Mouse (Mus musculus): ENCODE measurements around the gene Efcab11. TPM values are rescaled to one million over a fixed set of nuclear protein-coding genes. Genes with fewer than 3 reads are reported as not detected.

Efcab11 gene
- total and polyA plus RNA-seq, 3 experiments = 2.5 to 3.5 TPM; not detected in 1

- Histone ChIP-seq H3K9me3 (replicated peaks; ENCODE audit: insufficient read depth, low read length) (no peaks in the 10 kb centered on the region), H3K4me3 (ENCODE audit: control insufficient read depth in 1 of 2, insufficient read depth in 1 of 2, low read depth in 2 of 2, low read length in 2 of 2) (no peak overlapping the region), H3K36me3 (ENCODE audit: control insufficient read depth in 1 of 2, insufficient read depth in 2 of 2, low read length in 2 of 2) (no peaks in the 10 kb centered on the region; a peak in 1 of 4 replicates), H3K27ac (ENCODE audit: control insufficient read depth, low read depth, low read length) (no peak overlapping the region), H3K4me1 (ENCODE audit: control insufficient read depth in 1 of 2, insufficient read depth in 2 of 2, low read length in 2 of 2) (no peaks in the 10 kb centered on the region), H3K79me2 (ENCODE audit: control insufficient read depth, insufficient read depth, low read length, poor library complexity) (no peaks in the 10 kb centered on the region), H3K27me3 (ENCODE audit: control insufficient read depth in 1 of 2, insufficient read depth in 2 of 2, low read length in 2 of 2) (no peaks in the 10 kb centered on the region), H3K9ac (ENCODE audit: control insufficient read depth, low read depth, low read length, poor library complexity, severe bottlenecking) (no peak overlapping the region)
- DNase-seq (ENCODE audit: low read depth, low spot score) = no peak
- no peak for TF ChIP-seq CHD1 (IDR thresholded peaks at IDR 0.05; ENCODE audit: low read depth, low read length)
- no peak for TF ChIP-seq POLR2A (IDR thresholded peaks at IDR 0.05; ENCODE audit: control insufficient read depth in 1 of 2, insufficient read depth in 1 of 2, low read depth in 1 of 2, low read length in 2 of 2, poor library complexity in 1 of 2)
Observed at GRCm38 (mm10) chr12:99929160-99929559, 44.9 kb upstream of the Efcab11 start.

- Histone ChIP-seq H3K9ac (ENCODE audit: control insufficient read depth, low read depth, low read length, poor library complexity, severe bottlenecking) (no peak overlapping the region), H3K4me3 (ENCODE audit: control insufficient read depth in 1 of 2, insufficient read depth in 1 of 2, low read depth in 2 of 2, low read length in 2 of 2) (no peak overlapping the region), H3K36me3 (ENCODE audit: control insufficient read depth in 1 of 2, insufficient read depth in 2 of 2, low read length in 2 of 2) (peaks cover 0 to under 1% of the 10 kb centered on the region in 2 experiments; a peak in 1 of 4 replicates), H3K4me1 (ENCODE audit: control insufficient read depth in 1 of 2, insufficient read depth in 2 of 2, low read length in 2 of 2) (no peaks in the 10 kb centered on the region), H3K27me3 (ENCODE audit: control insufficient read depth in 1 of 2, insufficient read depth in 2 of 2, low read length in 2 of 2) (no peaks in the 10 kb centered on the region), H3K27ac (ENCODE audit: control insufficient read depth, low read depth, low read length) (no peak overlapping the region), H3K9me3 (replicated peaks; ENCODE audit: insufficient read depth, low read length) (no peaks in the 10 kb centered on the region), H3K79me2 (ENCODE audit: control insufficient read depth, insufficient read depth, low read length, poor library complexity) (no peaks in the 10 kb centered on the region)
- TF ChIP-seq HCFC1 (IDR thresholded peaks at IDR 0.05; ENCODE audit: low read depth, low read length) (no peak), MXI1 (IDR thresholded peaks at IDR 0.05; ENCODE audit: low read depth, low read length) (no peak), TAL1 (IDR thresholded peaks at IDR 0.05; ENCODE audit: low read length) (no peak)
- DNase-seq (ENCODE audit: low read depth, low spot score) = no peak
Observed at GRCm38 (mm10) chr12:99928311-99928710, 44.1 kb upstream of the Efcab11 start.

GRCm38 (mm10) chr12:99923703-99924102 is 39.5 kb upstream of the Efcab11 start:
- Histone ChIP-seq H3K27me3 (ENCODE audit: control insufficient read depth in 1 of 2, insufficient read depth in 2 of 2, low read length in 2 of 2) (no peaks in the 10 kb centered on the region), H3K79me2 (ENCODE audit: control insufficient read depth, insufficient read depth, low read length, poor library complexity) (no peaks in the 10 kb centered on the region), H3K36me3 (ENCODE audit: control insufficient read depth in 1 of 2, insufficient read depth in 2 of 2, low read length in 2 of 2) (peaks cover 0 to 2% of the 10 kb centered on the region in 2 experiments; a peak in 1 of 4 replicates), H3K9me3 (replicated peaks; ENCODE audit: insufficient read depth, low read length) (no peaks in the 10 kb centered on the region), H3K4me3 (ENCODE audit: control insufficient read depth in 1 of 2, insufficient read depth in 1 of 2, low read depth in 2 of 2, low read length in 2 of 2) (no peak overlapping the region), H3K9ac (ENCODE audit: control insufficient read depth, low read depth, low read length, poor library complexity, severe bottlenecking) (no peak overlapping the region), H3K27ac (ENCODE audit: control insufficient read depth, low read depth, low read length) (no peak overlapping the region), H3K4me1 (ENCODE audit: control insufficient read depth in 1 of 2, insufficient read depth in 2 of 2, low read length in 2 of 2) (no peaks in the 10 kb centered on the region)
- DNase-seq (ENCODE audit: low read depth, low spot score) = no peak
- no peak for TF ChIP-seq USF2 (IDR thresholded peaks at IDR 0.05; ENCODE audit: borderline replicate concordance in 1 of 2, insufficient read depth in 1 of 2, low read depth in 1 of 2, low read length in 2 of 2)

- H3K9ac ChIP-seq (ENCODE audit: control insufficient read depth, low read depth, low read length, poor library complexity, severe bottlenecking) = no peak overlapping the region
- DNase-seq (ENCODE audit: low read depth, low spot score) = peak; percentile 7
- H3K9me3 ChIP-seq (replicated peaks; ENCODE audit: insufficient read depth, low read length) = no peaks in the 10 kb centered on the region
- peaks cover 0 to 2% of the 10 kb centered on the region in 2 experiments; a peak in 1 of 4 replicates for H3K36me3 ChIP-seq (ENCODE audit: control insufficient read depth in 1 of 2, insufficient read depth in 2 of 2, low read length in 2 of 2)
- H3K4me1 ChIP-seq (ENCODE audit: control insufficient read depth in 1 of 2, insufficient read depth in 2 of 2, low read length in 2 of 2) = no peaks in the 10 kb centered on the region
- no peak overlapping the region for H3K27ac ChIP-seq (ENCODE audit: control insufficient read depth, low read depth, low read length)
- H3K4me3 ChIP-seq (ENCODE audit: control insufficient read depth in 1 of 2, insufficient read depth in 1 of 2, low read depth in 2 of 2, low read length in 2 of 2) = no peak overlapping the region
- H3K79me2 ChIP-seq (ENCODE audit: control insufficient read depth, insufficient read depth, low read length, poor library complexity) = no peaks in the 10 kb centered on the region
- no peaks in the 10 kb centered on the region for H3K27me3 ChIP-seq (ENCODE audit: control insufficient read depth in 1 of 2, insufficient read depth in 2 of 2, low read length in 2 of 2)
- TF ChIP-seq RAD21 (IDR thresholded peaks at IDR 0.05; ENCODE audit: low read depth, low read length) = no peak
- no peak for TF ChIP-seq USF2 (IDR thresholded peaks at IDR 0.05; ENCODE audit: borderline replicate concordance in 1 of 2, insufficient read depth in 1 of 2, low read depth in 1 of 2, low read length in 2 of 2)
- TF ChIP-seq RCOR1 (IDR thresholded peaks at IDR 0.05; ENCODE audit: low read depth, low read length) = no peak
- no peak for TF ChIP-seq ETS1 (IDR thresholded peaks at IDR 0.05; ENCODE audit: low read depth, low read length)
- TF ChIP-seq SIN3A (IDR thresholded peaks at IDR 0.05; ENCODE audit: low read length) = no peak
- no peak for TF ChIP-seq MXI1 (IDR thresholded peaks at IDR 0.05; ENCODE audit: low read depth, low read length)
- TF ChIP-seq KAT2A (conservative IDR thresholded peaks at IDR 0.05; ENCODE audit: low read depth, low read length) = no peak
- TF ChIP-seq GABPA (IDR thresholded peaks at IDR 0.05; ENCODE audit: low read depth, low read length) = no peak
- no peak for TF ChIP-seq MEF2A (IDR thresholded peaks at IDR 0.05; ENCODE audit: extremely low read depth, insufficient replicate concordance, low read depth, low read length, poor library complexity, severe bottlenecking)
- no peak for TF ChIP-seq CTCF (IDR thresholded peaks at IDR 0.05 in 2 of 3, conservative IDR thresholded peaks at IDR 0.05 in 1 of 3; ENCODE audit: control insufficient read depth in 1 of 3, insufficient read depth in 1 of 3, low read depth in 2 of 3, low read length in 3 of 3, poor library complexity in 1 of 3, severe bottlenecking in 1 of 3)
- no peak for TF ChIP-seq GATA1 (IDR thresholded peaks at IDR 0.05; ENCODE audit: low read depth, low read length)
- no peak for TF ChIP-seq POLR2A (IDR thresholded peaks at IDR 0.05; ENCODE audit: control insufficient read depth in 1 of 2, insufficient read depth in 1 of 2, low read depth in 1 of 2, low read length in 2 of 2, poor library complexity in 1 of 2)
- TF ChIP-seq JUND (IDR thresholded peaks at IDR 0.05; ENCODE audit: low read depth, low read length) = no peak
- TF ChIP-seq TCF12 (IDR thresholded peaks at IDR 0.05; ENCODE audit: low read depth, low read length) = no peak
- no peak for TF ChIP-seq BHLHE40 (IDR thresholded peaks at IDR 0.05; ENCODE audit: borderline replicate concordance, low read depth, low read length)
- TF ChIP-seq HCFC1 (IDR thresholded peaks at IDR 0.05; ENCODE audit: low read depth, low read length) = no peak
- TF ChIP-seq MAFK (IDR thresholded peaks at IDR 0.05; ENCODE audit: borderline replicate concordance, low read depth, low read length) = no peak
Observed at GRCm38 (mm10) chr12:99923131-99923606, 38.9 kb upstream of the Efcab11 start.
